Mouse (Mus musculus): ENCODE data around the gene Tubg1.

GRCm38 (mm10) chr11:101111178-101111577, 8.6 kb upstream of the Tubg1 start:
- TF ChIP-seq POLR2A (IDR thresholded peaks at IDR 0.05; ENCODE audit: borderline replicate concordance, insufficient read depth, low read length), result no peak
- no peak for TF ChIP-seq CTCF (IDR thresholded peaks at IDR 0.05; ENCODE audit: borderline replicate concordance, insufficient read depth, low read depth, low read length)

Data from cerebellum, adult 2 months (tissue).